Mouse (Mus musculus): Measurements from ENCODE around the gene Pik3c2b.
"Not testable (repeated sequence)": the region's sequence is repeated elsewhere in the genome, so short reads cannot be mapped to it uniquely, and the experiment has no call there.

Gene Pik3c2b

DNA sequence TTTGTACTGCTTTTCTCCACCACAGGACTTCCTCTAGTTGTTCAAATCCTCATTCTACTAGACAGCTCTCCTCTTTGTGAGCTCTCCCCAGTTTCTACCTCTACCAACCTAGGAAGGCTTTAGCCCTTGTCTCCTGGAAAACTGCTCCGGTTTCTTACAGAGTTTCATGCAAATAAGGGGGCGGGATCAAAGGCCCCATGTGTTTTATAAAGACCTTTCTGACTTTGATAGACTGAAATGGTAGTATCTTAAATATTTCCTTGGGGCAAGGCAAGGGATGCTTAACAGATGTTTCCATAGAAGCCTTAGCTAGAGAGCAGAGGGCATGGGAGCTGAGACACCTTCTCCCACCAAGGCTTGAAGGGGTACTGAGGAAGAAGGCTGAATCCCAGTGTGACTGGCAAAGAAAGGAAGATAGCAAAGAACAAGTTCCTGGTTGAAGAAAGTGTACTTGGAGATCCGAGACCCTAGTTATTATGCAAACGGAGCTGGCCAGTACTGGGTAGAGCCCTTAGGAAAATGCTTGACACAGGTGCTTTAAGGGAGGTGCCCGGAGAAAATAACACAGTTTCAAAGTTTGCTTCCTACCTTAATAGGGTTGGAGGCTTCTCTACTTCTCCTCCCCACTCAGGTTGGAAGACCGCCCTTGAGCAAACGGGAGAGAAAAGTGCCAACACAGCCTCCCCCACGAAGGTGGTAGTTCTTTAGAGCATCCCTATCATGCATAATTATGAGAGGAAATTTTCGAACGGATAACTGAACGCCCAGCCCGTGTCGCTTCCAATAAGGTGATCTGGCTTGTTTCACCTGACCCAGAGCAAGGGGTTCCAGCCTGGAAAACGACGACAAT, at the start of gene Pik3c2b:
Gene Pik3c2b (plus strand): TSS at position 657 of the 850 bp plus-strand sequence.
- no peak for DNase-seq (ENCODE audit: low spot score in 2 of 2)

DNA sequence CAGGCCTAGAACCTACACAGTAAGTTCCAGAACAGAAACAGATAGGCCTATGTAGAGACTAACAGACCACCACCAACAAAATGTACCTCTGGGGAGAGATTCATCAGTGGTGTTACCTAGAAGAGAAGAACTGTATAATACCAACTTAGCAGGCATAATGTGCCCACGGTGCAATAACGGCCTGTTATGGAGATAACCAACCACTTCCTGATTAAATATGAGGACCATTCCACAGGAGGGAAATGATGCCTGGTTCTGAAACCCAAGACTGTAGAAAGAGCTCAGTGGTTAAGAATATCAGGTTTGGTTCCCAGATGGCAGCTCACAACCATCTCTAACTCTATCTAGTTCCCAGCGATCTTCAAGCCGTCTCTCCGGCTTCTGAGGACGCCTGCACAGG, 45.1 kb upstream of the Pik3c2b start:
- no peak for DNase-seq (ENCODE audit: low spot score in 2 of 2)

DNA sequence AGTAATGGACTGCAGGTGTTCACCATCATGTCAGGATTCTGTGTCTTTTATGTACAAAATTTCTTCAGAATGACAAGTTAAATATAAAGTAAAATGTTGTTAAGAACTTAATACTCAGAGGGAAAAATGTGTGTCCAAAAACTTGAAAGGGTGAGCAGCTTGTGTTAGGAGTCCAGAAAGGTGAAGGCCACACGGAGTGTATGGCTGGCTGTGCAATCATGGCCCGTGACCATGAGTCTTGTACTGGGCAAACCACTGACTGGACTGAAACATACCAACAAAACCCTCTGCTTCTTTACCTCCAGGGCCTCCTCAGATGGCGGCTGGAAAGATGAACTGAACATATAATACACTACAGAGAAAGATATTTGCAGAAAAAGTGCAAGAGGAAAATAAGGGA, 38.9 kb upstream of the Pik3c2b start:
- DNase-seq (ENCODE audit: low spot score in 2 of 2): no peak

DNA sequence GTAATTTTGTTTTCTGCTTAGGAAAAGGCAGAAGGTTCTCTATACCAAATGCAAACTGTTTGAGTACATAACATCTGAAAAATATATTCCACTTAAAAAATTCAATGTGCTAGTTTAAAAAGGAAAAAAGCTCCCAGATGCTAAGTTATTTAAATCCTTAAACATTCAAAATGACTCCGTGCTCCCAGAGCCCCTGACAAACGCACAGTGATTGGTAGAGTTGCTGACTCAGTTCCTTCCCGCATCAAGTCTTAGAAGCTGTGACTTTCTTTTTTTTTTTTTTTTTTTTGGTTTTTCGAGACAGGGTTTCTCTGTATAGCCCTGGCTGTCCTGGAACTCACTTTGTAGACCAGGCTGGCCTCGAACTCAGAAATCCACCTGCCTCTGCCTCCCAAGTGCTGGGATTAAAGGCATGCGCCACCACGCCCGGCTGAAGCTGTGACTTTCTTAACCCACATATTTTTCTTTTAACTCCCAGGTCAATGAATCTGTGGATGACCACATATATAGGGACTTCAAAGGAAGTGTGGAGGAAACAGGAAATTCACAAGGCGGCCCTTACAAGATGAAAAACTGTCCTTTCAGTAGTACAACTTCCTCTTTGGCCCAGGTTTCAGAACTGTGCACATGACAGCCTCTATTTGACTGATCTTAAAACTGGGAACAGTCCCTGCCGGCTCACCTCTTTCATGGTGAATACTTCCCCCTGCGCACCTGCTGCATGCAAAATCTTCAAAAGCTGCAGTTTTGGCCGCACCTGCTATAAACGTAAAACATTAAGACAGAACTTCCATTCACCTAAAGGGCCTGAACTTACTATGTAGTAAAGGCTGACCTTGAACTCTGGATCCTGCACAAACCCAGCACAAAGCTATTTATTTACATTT, 33.3 kb upstream of the Pik3c2b start:
- DNase-seq (ENCODE audit: low spot score in 2 of 2): peak in 1 of 2 experiments; percentile 12

DNA sequence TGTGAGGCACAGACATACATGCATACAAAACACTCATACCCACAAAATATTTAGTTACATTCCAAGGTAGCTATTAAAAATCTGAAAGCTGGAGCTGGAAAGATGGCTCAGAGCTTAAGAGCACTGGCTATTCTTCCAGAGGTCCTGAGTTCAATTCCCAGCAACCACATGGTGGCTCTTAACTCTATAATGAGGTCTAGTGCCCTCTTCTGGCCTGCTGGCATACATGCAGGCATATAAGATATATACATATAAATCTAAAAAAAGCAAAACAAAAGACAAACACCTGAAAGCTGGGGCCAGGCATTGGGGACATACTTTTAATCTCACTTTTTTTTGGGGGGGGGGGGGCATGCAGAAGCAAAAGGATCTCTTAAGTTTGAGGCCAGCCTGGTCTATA, 32.1 kb upstream of the Pik3c2b start:
- DNase-seq (ENCODE audit: low spot score in 2 of 2): no peak

DNA sequence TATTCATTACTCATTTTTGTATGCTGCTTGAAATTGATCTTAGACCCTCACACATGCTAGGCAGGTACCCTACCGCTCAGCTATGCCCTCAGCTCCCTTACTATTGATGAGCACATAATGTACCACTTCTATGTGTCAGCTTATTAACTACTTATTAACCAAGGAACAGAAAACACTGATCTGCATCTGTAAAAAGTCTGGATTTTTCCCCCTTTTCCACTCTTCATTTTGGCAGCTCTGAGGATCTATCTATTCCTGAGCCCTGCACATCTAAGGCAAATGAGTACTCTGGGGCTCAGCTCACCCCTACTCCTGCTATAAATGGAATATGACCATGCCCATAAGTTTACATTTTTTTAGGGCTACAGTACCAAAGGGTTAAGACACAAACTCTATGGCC, 31.3 kb upstream of the Pik3c2b start:
- DNase-seq (ENCODE audit: low spot score in 2 of 2): no peak

DNA sequence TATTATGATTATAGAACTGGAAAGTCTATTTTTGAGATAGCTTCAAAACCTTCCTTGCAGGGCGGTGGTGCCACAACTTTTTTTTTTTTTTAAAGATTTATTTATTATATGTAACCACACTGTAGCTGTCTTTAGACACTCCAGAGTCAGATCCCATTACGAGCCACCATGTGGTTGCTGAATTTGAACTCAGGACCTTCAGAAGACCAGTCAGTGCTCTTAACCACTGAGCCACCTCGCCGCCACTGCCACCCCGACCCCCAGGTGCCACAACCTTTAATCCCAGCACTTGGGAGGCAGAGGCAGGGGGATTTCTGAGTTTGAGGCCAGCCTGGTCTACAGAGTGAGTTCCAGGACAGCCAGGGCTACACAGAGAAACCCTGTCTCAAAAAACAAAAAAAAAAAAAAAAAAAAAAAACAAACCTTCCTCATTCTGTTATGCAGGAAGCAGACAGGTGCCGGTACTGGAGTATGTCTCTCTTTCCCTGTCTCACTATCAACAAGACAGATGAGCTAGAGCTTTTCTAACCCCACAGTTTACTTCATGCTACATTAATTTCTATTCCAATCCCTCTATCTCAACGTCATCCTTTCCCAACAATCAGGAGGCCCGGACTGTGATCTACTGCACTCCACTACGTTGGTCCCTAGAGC, 28.6 kb upstream of the Pik3c2b start:
- DNase-seq (ENCODE audit: low spot score in 2 of 2): no peak

DNA sequence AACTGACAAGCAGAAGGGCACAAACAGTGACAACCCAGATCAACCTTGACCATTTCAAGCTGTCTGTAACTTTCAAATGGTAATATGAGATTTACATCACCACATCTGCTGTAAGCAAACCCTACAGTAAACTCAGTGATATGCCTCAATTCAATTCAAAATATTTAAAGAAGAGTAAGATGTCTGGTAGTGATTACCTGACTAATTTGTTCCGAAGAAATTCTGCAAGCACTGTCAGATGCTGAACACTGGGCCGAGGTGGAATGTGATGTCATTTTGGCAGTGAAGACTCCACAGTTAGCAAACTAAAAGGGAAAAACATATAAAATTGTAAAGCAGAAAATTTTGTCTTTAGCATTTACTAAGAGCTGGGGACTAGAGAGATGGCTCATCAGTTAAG, 26.9 kb upstream of the Pik3c2b start:
- DNase-seq (ENCODE audit: low spot score in 2 of 2): no peak

DNA sequence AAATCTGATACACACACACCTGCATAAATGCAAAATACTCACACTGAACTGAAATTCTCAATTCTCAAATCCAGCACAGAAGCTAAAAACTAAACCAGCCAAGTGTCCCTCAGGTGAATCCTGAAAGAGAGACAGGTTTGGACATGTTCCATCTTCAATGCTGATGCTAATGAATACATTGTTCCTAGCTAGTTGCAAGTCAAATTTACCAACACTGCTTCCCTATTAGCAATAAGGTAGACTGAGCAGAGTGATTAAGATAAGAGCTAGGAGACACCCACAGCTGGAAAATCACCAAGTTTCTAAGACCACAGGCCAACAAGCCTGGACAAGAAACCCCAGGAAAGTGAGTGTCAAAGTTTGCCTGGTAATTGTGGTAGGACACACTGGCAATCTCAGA, 26.2 kb upstream of the Pik3c2b start:
- no peak for DNase-seq (ENCODE audit: low spot score in 2 of 2)

DNA sequence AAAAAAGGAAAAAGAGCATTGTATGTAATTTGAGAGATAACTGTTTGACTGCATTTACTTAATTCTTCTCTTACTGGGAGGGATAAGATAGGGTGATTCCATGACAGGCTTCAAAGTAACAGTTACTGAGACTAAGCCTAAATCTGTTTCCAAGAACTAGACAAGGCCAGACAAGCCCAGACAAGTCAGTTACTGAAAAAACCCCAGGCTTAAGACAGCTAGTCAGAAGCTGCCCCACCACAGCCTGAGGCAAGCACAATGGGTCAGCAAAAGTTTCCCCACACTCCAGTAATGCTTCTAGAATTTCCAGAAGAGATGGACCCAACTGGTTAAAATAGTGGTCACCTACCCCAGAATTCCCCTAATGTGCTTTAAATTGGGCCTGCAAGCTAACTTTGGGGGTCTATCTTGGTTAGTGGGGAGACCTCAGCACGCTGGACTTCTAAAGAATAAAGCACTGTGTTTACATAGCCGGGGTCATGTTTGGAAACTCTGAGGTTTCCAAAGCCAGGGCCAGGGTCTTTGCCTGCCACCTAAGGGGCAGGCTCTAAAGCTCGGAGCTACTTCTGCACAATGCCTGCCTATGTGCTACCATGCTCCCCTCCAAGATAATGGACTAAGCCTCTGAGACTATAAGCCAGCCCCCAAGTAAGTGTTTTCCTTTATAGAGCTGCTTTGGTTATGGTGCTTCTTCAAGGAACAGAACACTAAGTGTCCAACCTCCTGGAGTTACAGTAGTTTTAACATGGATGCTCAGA, 25.2 kb upstream of the Pik3c2b start:
- no peak for DNase-seq (ENCODE audit: low spot score in 2 of 2)

DNA sequence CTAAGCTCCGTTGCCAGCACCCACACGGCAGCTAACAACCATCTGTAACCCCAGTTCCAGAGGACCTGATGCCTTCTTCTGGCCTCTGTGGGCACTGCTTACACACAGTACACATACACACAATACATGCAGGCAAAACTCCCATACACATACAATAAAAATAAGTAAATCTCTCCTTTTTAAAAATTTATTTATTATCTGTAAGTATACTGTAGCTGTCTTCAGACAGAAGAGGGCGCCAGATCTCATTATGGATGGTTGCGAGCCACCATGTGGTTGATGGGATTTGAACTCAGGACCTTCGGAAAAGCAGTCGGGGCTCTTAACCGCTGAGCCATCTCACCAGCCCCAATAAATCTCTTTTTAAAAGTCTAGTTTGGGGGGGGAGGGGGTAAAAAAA, 24.1 kb upstream of the Pik3c2b start:
- DNase-seq (ENCODE audit: low spot score in 2 of 2): no peak

DNA sequence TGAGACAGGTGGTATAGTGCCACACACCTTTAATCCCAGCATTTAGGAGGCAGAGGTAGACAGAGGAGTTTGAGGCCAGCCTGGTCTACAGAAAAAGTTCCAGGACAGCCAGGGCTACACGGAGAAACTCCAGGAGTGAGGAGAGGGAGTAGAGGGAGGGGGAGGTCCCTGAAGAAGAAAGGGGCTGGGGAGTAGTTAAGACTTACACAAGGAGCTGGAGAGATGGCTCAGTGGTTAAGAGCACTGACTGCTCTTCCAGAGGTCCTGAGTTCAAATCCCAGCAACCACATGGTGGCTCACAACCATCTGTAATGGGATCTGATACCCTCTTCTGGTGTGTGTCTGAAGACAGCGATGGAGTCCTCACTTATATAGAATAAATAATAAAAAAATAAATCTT, 23.5 kb upstream of the Pik3c2b start:
- not testable (repeated sequence) for DNase-seq (ENCODE audit: low spot score in 2 of 2)

DNA sequence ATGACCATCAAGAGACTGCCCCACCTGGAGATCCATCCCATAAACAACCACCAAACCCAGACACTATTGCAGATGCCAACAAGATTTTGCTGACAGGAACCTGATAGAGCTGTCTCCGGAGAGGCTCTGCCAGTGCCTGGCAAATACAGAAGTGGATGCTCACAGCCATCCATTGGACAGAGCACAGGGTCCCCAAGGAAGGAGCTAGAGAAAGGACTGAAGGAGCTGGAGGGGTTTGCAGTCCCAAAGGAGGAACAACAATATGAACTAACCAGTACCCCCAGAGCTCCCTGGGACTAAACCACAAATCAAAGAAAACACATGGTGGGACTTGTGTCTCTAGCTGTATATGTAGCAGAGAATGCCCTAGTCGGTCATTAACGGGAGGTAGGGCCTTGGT, 21.7 kb upstream of the Pik3c2b start:
- DNase-seq (ENCODE audit: low spot score in 2 of 2): not testable (repeated sequence)

DNA sequence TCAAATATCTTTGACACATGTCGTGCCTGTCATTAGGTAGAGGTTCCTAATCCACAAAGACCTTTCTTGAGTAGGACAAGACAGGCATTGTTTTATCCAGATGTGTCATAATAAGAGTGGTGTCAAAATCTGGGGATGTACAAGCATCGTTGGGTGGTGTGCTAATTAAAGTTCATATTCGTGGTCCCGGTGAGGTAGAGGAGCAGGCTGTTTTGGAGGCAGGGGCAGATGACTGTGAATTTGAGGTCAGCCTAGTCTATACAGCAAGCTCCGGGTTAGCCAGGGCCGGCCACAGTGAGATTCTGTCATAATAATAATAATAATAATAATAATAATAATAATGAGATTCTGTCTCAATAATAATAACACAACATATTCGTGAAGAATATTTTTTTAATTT, 21.0 kb upstream of the Pik3c2b start:
- no peak for DNase-seq (ENCODE audit: low spot score in 2 of 2)

DNA sequence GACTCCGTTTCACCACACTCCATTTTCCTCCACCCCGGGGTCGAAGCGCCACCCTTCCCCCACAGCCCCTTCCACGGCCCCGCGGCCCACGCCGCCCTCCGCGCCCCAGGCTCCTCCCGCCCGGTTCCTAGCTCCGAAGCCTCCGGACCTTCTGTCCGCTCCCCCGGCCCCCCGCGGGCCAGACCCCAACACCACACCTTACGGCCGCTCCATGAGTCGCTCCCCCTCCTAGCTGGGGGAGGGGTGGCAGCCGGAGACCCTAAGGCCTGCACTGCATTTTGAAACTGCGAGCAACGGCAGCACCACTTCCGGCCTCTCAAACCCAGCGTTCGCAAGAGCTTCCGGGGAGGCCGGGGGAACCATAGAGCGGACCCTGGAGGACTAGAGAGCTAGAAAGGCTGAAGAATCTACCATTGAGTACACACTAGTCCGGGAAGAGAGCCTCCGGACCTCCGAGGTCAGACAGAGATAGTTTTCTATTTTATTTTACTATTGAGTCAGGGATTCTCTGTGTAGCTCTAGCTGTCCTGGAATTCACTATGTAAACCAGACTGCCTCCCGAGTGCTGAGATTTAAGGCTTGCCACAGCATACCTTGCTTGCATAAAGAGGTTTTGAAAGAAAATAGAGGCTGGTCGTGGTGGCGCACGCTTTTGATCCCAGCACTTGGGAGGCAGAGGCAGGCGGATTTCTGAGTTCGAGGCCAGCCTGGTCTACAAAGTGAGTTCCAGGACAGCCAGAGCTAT, 20.2 kb upstream of the Pik3c2b start:
- peak; percentile 82 to 89 for DNase-seq (ENCODE audit: low spot score in 2 of 2)

DNA sequence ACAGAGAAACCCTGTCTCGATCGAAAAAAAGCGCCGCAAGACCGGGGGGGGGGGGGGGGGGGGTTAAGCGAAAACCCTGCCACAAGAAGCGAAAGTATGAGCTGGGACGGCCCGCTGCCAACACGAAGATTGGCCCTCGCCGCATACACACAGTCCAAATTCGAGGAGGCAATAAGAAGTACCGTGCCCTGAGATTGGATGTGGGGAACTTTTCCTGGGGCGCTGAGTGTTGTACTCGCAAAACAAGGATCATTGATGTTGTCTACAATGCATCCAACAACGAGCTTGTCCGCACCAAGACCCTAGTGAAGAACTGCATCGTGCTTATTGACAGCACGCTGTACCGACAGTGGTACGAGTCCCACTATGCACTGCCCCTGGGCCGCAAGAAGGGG, 19.7 kb upstream of the Pik3c2b start:
- not testable (repeated sequence) for DNase-seq (ENCODE audit: low spot score in 2 of 2)

DNA sequence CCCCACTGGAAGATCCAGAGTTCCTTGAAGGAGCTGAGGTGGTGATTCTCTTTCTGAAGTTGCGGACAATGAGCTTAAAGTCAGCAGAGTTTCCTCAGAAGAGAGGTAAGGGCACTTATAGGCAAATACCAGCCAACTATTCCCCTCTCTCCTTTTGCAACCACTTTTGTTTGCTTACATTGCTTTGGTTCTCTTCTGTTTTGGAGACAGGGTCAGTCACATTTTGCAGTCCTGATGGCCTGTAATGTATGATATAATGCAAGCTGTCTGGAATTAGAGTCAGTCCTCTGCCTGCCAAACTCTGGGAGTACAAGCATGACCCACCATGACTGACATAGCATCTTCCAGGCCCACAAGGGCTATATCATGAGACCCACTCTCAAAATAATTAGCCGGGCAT, 18.3 kb upstream of the Pik3c2b start:
- no peak for DNase-seq (ENCODE audit: low spot score in 2 of 2)

DNA sequence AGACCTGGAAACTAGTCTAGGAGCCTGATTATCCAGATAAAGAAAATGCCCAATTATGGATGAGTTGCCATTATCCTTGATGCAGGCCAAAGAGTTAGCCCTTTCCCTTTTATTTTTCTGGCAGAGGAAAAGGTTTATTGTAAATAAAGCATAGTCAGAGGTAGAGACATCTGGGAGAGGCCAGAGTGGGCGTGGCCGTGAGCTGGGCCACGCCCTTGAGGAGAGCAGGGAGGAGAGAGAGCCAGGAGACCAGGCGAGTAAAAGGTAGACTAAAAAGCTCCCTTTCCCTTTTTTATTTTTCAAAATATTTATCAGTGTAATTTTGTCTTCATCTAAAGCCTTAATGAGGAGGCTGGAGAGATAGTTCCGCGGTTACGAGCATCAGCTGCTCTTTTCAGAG, 17.5 kb upstream of the Pik3c2b start:
- DNase-seq (ENCODE audit: low spot score in 2 of 2): no peak

DNA sequence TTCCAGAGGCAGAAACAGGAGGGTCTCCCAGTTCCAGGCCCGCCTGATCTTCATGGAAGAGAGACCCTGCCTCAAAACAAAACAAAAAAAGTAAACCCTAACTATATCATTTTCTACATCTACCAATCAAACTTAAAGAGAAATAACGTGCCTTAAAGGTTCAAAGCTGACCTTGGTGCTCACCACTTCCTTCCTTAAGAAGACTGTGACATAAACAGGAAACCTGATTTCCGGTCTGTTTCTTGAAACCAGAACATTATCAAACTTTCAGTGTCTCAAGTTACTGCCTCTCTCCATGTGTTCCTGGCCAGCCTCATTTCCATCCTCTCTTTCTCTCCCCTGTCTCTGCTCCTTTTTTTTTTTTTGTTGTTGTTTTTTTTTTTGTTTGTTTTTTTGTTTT, 15.7 kb upstream of the Pik3c2b start:
- no peak for DNase-seq (ENCODE audit: low spot score in 2 of 2)

DNA sequence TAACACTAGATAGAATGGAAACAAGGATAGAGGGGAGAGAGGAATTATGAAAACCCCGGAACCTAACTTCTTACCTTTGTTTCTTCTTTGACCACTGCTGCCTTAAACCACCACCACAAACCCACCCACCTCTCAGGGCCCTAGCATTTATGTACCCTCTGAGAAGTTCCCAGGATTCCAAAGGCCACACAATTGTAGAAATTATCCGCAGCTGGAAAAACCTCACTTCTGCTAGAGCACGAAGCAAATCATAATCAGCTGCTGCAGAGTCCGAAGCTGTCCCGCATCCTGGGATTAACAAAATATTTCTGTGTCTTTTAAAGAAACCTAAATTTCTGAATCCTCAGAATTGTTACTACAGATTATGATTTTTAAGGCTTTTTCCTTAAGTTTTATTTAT, 15.0 kb upstream of the Pik3c2b start, which contains the start of gene Mdm4:
Gene Mdm4 (minus strand): TSS at position 101 of the 400 bp plus-strand sequence.
- DNase-seq (ENCODE audit: low spot score in 2 of 2): no peak

DNA sequence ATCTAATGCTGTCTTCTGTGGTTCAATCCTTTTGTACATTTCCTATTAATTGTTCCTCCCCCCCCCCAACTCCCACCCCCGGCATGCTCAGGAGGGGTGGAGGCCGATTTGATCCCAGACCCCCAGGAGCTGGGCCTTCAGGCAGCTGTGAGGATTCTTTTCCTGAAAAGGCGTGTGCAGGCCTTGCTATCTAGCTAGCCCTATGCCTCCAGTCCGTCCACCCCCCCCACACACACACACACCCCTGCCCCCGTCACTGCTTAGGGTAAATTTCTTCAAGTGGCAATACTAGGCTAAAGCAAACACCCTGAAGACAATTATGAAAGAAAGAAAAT, 12.5 kb upstream of the Pik3c2b start:
- DNase-seq (ENCODE audit: low spot score in 2 of 2): no peak
